Mouse (Mus musculus): ENCODE results near the gene Gm14743.
"Not testable (repeated sequence)": the region's sequence is repeated elsewhere in the genome, so short reads cannot be mapped to it uniquely, and the experiment has no call there.

The Gm14743 gene

DNA sequence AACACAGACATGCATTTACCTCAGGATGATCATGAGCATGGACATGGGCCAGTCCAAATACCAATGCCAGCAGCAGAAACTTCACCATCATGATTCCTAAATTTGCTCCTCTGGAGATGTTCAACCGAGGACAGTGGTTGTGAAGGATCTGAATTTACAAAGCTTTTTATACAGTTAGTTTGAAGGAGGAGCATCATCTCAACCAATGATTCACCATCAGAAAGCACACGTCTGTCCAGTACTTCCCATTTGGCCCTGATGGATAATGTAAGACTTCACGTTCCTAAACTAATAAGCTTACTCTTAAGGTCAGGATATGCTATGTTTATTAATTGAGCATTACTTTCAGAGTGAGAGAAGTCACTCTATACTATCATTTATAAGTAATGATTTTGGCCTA is at the start of gene Gm14743:
Gene Gm14743 (minus strand): TSS at position 101 of the 400 bp plus-strand sequence.
- not testable (repeated sequence) for DNase-seq (ENCODE audit: low spot score)

DNA sequence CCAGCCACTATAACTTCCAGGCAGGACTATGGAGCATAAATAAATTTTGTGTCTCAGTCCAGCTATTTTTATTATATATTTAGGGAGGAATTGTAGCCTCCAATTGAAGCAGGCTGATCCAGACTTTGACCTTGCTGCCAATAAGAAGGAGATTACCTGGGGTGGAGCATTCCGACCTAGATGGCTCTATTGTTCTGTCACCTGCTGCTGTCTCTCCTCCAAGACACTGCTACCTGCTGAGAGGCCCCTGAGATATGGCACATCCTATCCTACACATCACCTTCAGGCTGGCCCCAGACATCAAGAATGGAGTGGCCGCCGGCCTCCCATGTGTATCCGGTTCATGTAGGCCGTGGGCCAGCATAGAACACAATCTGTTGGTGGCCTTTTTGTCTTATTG is 42.9 kb downstream of the Gm14743 start:
- no peak for DNase-seq (ENCODE audit: low spot score)

DNA sequence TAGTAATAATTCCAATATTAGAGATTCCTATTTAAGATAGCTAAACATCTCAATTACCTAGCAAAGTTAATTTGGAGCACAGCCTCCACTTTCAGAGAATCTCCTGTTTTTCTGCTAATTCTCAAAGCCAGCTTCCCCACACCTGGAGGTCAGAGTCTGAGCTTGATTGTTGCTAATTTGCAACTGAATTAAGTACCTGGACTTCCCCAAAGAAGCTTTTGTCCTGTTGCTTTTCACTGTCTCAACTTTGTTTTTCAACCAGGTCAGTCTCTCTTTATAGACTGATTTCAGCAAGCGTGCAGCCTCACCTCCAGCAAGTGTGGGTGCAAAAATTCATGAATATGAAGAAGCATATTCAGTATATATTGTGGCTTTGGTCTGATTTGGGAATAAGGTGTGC is 43.5 kb downstream of the Gm14743 start:
- not testable (repeated sequence) for DNase-seq (ENCODE audit: low spot score)

Data from T-cell, adult 2 months (primary cell).